Mouse (Mus musculus): ENCODE measurements around the gene Tekt1.

DNA sequence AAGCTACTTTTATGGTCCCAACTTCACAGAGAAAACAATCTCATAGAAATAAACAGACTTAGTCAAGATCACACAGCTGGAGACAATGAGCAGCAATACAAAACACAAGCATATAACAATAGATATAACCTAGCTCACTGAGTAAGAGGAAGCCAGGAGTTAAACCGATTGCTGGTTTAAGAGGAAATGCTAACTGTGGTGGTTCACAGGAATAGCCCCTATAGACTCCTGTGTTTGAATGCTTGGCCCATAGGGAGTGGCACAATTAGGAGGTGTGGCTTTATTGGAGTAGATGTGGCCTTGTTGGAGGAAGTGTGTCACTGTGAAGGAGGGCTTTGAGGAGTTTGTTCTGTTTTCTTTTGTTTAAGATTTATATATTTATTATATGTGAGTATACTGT lies 10.0 kb downstream of the Tekt1 start:
- TF ChIP-seq TAL1 (conservative IDR thresholded peaks at IDR 0.05; ENCODE audit: low read depth, low read length), result no peak
- TF ChIP-seq CTCF (IDR thresholded peaks at IDR 0.05; ENCODE audit: low read depth, low read length), result no peak
- TF ChIP-seq GATA2 (IDR thresholded peaks at IDR 0.05; ENCODE audit: borderline replicate concordance, low read depth, low read length), result no peak

Measured in G1E (cell line).